Mouse (Mus musculus): ENCODE results near the gene Slc30a9.

DNA sequence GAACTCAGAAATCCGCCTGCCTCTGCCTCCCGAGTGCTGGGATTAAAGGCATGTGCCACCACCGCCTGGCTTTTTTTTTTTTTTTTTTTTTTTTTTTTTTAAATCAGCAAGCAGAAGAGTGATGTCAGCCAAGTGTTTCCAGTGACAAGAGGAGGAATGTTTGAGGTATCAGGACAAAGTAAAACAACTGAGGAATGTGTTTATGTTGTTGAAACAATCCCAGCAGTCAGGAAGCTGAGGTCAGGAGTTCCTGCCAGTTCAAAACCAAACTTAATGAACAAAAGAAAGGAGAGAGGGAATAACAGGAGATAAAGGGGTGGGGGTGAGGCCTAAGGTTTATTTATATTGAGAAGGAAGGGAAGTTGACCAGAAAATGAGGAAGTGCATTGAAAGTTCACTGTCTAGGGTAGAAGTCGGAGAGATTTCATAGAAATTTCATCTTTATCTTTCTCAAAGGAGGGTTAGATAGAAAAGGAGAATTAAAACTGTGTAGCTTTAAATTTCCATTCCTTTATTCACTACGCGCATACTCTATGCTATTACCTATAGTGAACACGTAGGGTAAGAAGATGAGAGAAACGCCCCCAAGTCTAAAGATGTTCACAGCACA, 4.9 kb upstream of the Slc30a9 start:
- TF ChIP-seq CTCF (IDR thresholded peaks at IDR 0.05; ENCODE audit: extremely low read depth, insufficient read depth, insufficient read length, insufficient replicate concordance) (no peak), POLR2A (IDR thresholded peaks at IDR 0.05; ENCODE audit: low read depth, low read length) (no peak)
